Mouse (Mus musculus): ENCODE measurements at regions not wholly inside any gene's neighbourhood (a gene's known extent, or its start where the extent isn't known, plus 50 kb on each side); places are given as distances from the start of the nearest gene placed in this dataset.

DNA sequence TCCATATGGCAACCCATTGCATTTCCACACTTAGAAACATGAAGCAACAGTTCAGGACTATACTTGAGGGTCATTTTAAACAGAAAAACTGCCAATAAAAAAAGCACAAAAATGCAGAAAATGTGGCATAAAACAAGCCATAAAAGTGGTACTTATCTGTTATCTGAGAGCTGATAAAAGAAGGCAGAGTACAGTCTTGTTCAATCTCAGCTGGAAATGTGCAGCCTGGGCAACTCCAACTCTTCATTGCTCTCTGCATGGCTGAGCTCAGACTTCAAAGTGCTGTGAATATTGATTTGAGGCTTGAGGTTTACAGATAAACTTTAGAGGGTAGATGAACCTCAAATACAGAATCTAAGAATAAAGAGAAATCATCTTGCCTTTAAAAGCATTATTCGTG lies 151.1 kb upstream of the Lrrn1 start:
- DNase-seq: no peak

DNA sequence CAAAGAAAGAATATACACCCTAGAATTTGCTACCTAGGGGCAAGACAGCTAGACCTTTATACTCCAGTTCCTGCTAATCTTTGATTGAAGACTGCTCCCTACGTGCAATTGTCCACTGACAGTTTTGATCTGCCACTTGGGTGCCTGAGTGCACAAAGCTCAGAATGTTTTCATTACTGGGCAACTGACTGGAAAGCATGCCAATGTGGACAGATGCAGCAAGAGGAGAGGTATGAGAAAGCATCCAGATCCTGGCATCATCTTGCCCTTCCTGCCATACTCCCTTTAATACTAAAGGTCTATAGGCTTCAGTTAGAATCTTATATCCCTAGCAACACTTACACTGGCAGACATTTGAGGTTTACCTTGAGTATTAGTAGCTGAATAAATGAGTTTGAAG lies 148.9 kb upstream of the Lrrn1 start:
- no peak for DNase-seq

DNA sequence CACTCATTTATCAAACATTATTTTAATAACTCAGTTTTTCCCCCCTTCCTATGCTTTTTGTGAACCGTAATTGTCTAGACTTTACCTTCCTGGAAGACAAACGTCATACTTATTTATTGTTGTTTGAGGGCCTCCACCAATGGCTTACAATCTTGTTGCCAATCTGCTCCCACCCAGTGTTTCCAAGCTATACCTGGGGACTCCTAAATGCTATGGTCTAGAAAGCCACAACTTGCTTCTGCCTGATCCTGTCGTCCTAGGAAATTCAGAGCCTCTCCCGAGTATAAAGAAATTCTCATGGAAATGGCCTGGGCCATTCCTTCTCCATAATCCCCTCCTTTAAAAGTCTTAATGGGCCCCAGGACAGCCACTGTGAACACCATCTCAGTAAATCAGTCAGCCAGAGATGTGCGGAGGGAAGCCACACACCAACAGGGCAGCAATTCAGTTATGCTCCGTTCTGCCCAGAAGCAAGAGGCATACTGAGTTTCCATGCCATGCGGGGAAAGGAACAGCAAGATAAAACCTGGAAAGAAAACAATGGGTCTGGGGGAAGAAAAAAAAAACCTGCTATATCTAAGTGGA lies 143.4 kb upstream of the Lrrn1 start:
- no peak for DNase-seq

DNA sequence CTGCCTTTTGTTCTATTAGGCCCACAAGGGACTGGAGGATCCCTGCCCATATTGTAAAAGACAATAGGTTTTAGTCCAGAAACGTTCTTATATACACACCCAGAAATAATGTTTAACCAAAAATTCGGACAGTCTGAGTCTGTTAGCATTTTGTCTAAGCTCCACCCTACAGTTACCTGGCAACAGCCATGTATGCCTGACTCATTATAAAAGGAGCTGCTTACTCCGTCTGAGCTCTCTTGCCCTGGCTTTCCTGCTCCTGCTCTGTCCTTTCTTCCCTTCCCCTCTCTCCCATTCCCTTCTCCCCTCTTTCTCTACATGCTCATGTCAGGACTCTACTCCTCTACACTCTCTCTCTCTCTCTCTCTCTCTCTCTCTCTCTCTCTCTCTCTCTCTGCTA lies 139.7 kb upstream of the Lrrn1 start:
- no peak for DNase-seq

DNA sequence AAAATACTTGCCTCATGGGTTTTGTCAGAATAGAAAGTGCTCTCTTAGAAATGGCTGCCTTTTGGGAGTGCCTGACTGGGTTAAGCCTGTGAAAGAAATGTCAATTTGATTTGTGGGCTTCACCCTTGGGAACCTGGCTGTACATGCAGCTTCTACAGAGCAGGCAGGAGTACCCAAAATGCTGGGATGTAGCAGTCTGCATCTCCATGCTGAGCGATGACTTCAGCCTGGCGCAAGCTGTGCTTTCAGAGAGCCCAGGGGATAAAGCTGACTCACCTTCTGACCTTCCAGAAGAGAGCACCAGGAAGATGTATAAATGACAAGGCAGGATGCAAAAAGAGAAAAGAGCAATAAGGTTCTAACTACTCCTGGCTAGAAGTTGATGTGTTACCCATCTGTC lies 135.0 kb upstream of the Lrrn1 start:
- DNase-seq: no peak

DNA sequence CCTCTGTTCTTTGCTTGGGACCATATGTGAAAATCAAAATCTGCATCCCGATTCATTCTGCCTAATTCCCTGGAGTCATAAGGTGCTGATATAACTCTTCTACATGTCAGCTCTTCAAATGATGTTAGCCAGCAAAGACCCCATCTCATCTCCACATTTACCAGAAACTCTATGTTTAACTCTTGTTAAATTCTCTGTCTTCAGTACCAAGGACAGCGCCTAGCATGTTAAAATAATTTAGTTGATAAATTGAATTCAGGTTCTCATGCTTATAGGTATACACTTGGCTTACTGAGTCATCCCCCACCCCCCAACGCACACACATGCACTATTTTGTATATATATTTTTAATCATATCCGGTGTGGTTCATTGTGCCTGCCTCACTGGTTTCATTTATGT lies 113.8 kb upstream of the Lrrn1 start:
- no peak for DNase-seq

DNA sequence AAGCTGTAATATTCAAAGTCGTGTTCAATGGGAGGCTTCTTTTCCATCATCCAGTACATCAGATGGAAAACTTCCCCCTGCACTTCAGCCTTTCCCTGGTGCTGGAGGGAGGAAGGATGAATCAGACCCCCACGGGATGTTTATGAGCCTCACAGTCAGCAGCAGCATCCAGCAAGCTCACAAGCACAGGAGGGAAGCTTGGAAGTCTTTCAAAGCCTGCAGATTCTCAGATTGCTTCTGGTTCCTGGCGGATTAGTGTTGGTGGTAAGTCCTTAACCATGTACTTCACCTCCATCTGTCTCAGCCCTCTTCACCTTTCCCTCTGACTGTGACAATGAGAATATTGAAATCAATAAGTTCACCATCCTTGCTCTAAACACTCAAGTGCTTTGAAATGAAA lies 107.5 kb upstream of the Lrrn1 start:
- no peak for DNase-seq

DNA sequence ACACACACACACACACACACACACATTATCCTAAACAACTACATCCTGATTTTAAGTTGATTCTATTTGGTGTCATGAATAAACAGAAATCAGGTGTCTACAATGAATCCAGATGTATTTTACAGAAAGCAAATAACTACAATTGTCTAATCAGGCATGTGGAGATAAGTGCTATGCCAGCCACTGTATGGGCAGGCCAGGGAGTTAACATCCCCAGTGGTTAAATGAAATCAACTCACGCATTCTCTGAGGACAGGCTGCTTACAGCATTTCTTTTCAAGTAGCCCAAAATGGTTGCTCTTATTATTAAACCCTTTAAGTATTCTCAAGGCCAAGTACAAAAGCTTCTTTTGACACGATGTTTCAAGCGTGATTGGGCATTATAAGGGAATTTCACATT lies 103.0 kb upstream of the Lrrn1 start:
- no peak for DNase-seq

DNA sequence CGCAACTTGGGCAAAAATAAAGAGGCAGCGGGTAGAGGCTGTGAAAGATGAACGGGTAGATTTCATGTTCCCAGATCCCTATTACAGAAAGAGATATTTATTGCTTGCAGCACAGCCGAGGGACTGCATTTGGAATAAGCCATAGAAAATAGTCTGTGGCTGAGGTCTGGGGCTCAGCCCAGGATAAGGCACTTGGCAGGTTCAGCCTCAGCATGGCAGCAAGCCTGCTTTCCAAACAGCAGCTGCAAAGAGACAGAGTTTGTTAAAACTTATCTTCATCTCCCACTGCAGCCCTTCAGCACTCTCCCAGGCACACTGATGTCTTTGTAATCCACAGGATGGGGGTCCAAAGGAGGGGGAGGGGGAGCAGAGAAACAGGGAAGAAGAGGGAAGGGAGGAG lies 98.5 kb upstream of the Lrrn1 start:
- no peak for DNase-seq

DNA sequence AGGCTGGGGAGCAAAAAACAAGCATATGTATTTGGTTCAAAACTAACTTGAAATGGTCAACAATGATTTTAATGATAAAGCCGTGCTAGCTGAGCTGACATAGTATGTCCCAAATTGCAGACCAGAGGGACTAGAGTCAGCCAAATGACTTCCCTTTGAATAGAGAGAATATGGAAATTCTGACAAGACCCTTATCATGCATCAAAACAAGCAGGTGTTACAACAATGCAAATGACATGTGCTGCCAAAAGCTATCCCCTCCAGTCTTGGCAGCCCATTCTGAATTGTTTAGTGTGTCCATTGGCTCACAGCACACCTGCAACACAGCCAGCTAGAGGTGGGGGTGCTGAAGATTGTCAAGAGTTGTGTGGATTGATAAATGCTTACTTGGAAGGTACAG lies 87.5 kb upstream of the Lrrn1 start:
- DNase-seq: no peak

DNA sequence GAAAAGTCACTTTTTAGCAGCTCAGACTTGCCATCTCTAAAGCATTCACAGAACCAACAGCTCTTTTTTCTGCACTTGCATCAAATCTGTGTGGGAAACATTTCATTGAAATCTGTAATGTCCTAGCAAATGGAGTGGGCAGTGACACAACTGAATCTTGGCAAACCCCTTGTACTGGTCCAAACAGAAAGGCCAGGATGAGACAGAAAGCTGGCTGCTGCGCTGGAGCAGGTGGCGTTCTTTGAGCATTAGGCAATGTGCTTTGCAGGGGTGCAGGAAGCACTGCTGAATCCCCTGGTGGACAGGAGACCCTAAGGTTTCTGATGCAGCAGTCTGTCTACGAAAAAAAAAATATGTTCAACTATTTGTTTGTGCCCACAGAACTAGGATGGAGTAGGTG lies 85.2 kb upstream of the Lrrn1 start:
- DNase-seq: no peak

DNA sequence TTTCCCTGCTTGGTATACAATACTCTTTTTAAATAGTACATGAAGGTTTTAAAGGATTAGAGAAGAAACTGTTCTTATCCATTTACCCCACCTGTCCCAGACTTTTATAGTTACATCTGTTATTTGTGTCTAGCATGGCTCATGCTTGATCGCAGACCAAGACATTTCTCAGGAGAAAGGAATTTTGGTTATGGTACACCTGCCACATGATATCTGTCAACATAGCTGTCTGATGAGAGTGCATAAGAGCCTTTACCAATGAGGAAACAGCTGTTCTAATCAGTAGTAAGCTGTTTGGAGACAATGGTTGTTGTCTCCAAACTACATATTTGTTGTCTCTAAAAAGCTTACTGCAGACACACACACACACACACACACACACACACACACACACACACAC lies 70.3 kb upstream of the Lrrn1 start:
- DNase-seq: no peak

DNA sequence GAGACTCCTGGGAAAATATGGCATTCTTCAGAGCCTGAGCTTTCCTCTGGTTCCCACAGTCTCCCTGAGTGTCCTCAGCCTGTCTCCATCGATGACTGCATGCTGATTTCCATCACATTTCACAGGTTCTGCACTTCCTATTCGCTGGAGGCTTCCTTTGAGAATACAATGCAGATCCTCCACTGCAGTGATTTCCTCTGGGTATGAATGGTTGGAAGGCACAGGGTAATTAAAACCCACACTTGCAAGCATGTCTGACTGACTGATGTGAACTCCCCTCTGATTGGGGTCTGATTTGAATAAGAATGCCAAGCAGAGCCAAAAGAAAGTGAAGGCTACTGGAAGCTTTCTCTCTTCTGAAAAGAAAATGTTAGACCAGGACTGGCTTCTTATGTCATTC lies 67.1 kb upstream of the Lrrn1 start:
- DNase-seq: no peak

DNA sequence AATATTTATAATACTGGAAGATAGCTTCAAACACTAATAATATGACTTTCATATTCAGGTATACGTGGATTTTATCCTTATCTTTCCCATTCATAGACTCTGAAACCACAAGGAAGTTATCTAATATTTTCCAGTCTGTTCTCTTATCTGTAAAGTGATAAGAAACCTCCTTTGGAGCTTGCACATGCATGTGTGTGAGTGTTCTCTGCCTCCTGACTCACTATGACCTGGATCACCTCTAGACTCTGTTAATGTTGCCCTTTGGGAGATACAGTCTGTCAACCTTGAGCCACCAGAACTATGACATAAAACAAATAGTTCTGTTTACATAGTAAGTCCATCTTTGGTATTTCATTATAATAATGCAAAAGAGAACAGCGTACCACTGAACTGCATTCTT lies 56.2 kb upstream of the Lrrn1 start:
- DNase-seq: no peak

DNA sequence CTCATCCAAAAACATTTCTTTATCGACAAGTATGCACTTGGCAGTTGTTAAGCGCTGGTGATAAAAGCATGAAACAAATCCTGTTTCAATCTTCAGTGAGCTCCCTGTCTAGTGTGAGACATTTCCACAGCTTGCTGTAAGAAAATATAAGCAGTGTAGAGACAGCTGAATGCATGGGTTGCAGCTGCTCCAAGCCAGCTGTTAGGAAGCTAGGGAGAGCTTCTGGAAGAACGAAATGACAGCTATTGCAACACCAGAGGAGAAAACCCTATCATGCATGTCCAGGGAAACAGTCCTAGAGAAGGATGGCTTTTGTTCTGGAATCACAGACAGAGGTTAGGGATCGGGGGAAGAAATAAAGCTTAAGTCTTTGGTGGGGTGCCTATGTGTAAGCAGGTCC lies 55.4 kb upstream of the Lrrn1 start:
- DNase-seq: no peak
